Mouse (Mus musculus) liver, embryonic 15.5 days (tissue): ENCODE measurements around the gene Kif13a. TPM values are rescaled to one million over a fixed set of nuclear protein-coding genes. Genes with fewer than 3 reads are reported as not detected.

Source experiments
- ATAC-seq: fragments of 200-750 bp; cut with Nextera tagmentation; 2 replicates; pipeline ENCODE4 v1.8.0; 2017; ENCODE audit warnings: moderate number of reproducible peaks, mild to moderate bottlenecking, moderate library complexity; ENCODE audit not compliant: insufficient read depth
- H3K27ac ChIP-seq: fragments of 300-500 bp; sonication (generic); replicated peaks from 2 replicates; pipeline ENCODE4 v1.5.1; 2015; ENCODE audit warnings: mild to moderate bottlenecking, inconsistent platforms
- H3K27me3 ChIP-seq: fragments of 300-500 bp; sonication (generic); 2 replicates; pipeline ENCODE4 v1.6.1; 2015; ENCODE audit warnings: mild to moderate bottlenecking, inconsistent platforms
- H3K36me3 ChIP-seq: fragments of 300-500 bp; sonication (generic); replicated peaks from 2 replicates; pipeline ENCODE4 v1.6.1; 2015; ENCODE audit warnings: moderate library complexity, mild to moderate bottlenecking, inconsistent platforms
- H3K4me1 ChIP-seq: fragments of 300-500 bp; sonication (generic); replicated peaks from 2 replicates; pipeline ENCODE4 v1.6.1; 2015; ENCODE audit warnings: inconsistent platforms
- H3K4me2 ChIP-seq: fragments of 300-500 bp; sonication (generic); 2 replicates; pipeline ENCODE4 v1.6.1; 2015; ENCODE audit warnings: moderate library complexity, mild to moderate bottlenecking, inconsistent platforms
- H3K4me3 ChIP-seq: fragments of 300-500 bp; sonication (generic); replicated peaks from 2 replicates; pipeline ENCODE4 v1.5.1; 2015; ENCODE audit warnings: mild to moderate bottlenecking, inconsistent platforms
- H3K9ac ChIP-seq: fragments of 300-500 bp; sonication (generic); 2 replicates; pipeline ENCODE4 v1.6.1; 2015; ENCODE audit warnings: moderate library complexity, mild to moderate bottlenecking, inconsistent platforms
- H3K9me3 ChIP-seq: fragments of 300-500 bp; sonication (generic); replicated peaks from 2 replicates; pipeline ENCODE4 v1.6.1; 2016; ENCODE audit warnings: inconsistent platforms
- WGBS: fragments of 180-500 bp; shearing (Covaris S2); methylation state at CpG from one replicate; pipeline ENCODE4 v1.1.7; 2015; ENCODE audit warnings: mixed read lengths; ENCODE audit not compliant: insufficient replicate concordance; 5-methylcytosine and 5-hydroxymethylcytosine counted together
- polyA plus RNA-seq: library from polyadenylated mRNA; unstranded; fragments of >200 nt; fragmentation: Nextera tagmentation; extraction: Ambion mirVana; gene quantifications from 2 replicates; pipeline ENCODE4 v1.2.1, GENCODE M21; 2015

Kif13a gene
- polyA plus RNA-seq, 1 experiment from 2014 or later: 4.1 TPM

GRCm38 (mm10) chr13:46949741-46950140 lies 20.1 kb upstream of the Kif13a start:
- Histone ChIP-seq H3K9me3 (no peaks in the 10 kb centered on the region), H3K36me3 (no peaks in the 10 kb centered on the region), H3K27ac (no peak overlapping the region), H3K4me3 (no peak overlapping the region), H3K4me2 (no peak overlapping the region), H3K4me1 (peaks cover 7% of the 10 kb centered on the region; the same call in 1 of the 2 replicates), H3K27me3 (no peaks in the 10 kb centered on the region; the same call in 1 of the 2 replicates), H3K9ac (no peak overlapping the region)
- WGBS: 21% methylated on average over 2 of the region's 2 CpGs
- 0 out of 2 replicates have a peak, but pooled peaks have one; percentile 37 for ATAC-seq

GRCm38 (mm10) chr13:46948027-46948426 lies 18.4 kb upstream of the Kif13a start:
- 42% methylated on average over 3 of the region's 3 CpGs for WGBS
- Histone ChIP-seq H3K36me3 (no peaks in the 10 kb centered on the region), H3K4me1 (peaks cover 7% of the 10 kb centered on the region; the same call in 1 of the 2 replicates), H3K27me3 (no peaks in the 10 kb centered on the region), H3K4me2 (no peak overlapping the region), H3K27ac (no peak overlapping the region), H3K9me3 (no peaks in the 10 kb centered on the region), H3K4me3 (no peak overlapping the region), H3K9ac (no peak overlapping the region)
- ATAC-seq: no peak

- WGBS: 63% methylated on average over 5 of the region's 5 CpGs
Observed at GRCm38 (mm10) chr13:46946041-46946440, 16.4 kb upstream of the Kif13a start.

GRCm38 (mm10) chr13:46945256-46945655 lies 15.6 kb upstream of the Kif13a start:
- no peak for ATAC-seq

More at GRCm38 (mm10) chr13:46946041-46946440, 16.4 kb upstream of the Kif13a start:
- H3K4me1 ChIP-seq: peaks cover 7% of the 10 kb centered on the region; the same call in 1 of the 2 replicates
- H3K9ac ChIP-seq: no peak overlapping the region
- H3K4me3 ChIP-seq: no peak overlapping the region
- H3K36me3 ChIP-seq: no peaks in the 10 kb centered on the region
- no peaks in the 10 kb centered on the region for H3K27me3 ChIP-seq
- no peak overlapping the region for H3K27ac ChIP-seq
- no peak for ATAC-seq
- no peak overlapping the region for H3K4me2 ChIP-seq
- H3K9me3 ChIP-seq: no peaks in the 10 kb centered on the region

GRCm38 (mm10) chr13:46943294-46943693 lies 13.6 kb upstream of the Kif13a start:
- no peaks in the 10 kb centered on the region for H3K36me3 ChIP-seq
- no peak for ATAC-seq
- no peak overlapping the region for H3K4me3 ChIP-seq
- no peaks in the 10 kb centered on the region for H3K9me3 ChIP-seq
- H3K27ac ChIP-seq: no peak overlapping the region
- no peak overlapping the region for H3K4me2 ChIP-seq
- no peaks in the 10 kb centered on the region for H3K4me1 ChIP-seq
- no peaks in the 10 kb centered on the region for H3K27me3 ChIP-seq
- no peak overlapping the region for H3K9ac ChIP-seq

More at GRCm38 (mm10) chr13:46945256-46945655, 15.6 kb upstream of the Kif13a start:
- H3K9me3 ChIP-seq: no peaks in the 10 kb centered on the region
- WGBS: 62% methylated on average over 3 of the region's 3 CpGs
- H3K9ac ChIP-seq: no peak overlapping the region
- no peaks in the 10 kb centered on the region for H3K27me3 ChIP-seq
- peaks cover 7% of the 10 kb centered on the region; the same call in 1 of the 2 replicates for H3K4me1 ChIP-seq
- no peak overlapping the region for H3K4me3 ChIP-seq
- no peaks in the 10 kb centered on the region for H3K36me3 ChIP-seq
- no peak overlapping the region for H3K27ac ChIP-seq
- no peak overlapping the region for H3K4me2 ChIP-seq

GRCm38 (mm10) chr13:46934116-46934515 lies 4.4 kb upstream of the Kif13a start:
- H3K4me2 ChIP-seq: no peak overlapping the region
- 55% methylated on average over 10 of the region's 10 CpGs for WGBS
- H3K9me3 ChIP-seq: no peaks in the 10 kb centered on the region
- no peaks in the 10 kb centered on the region for H3K36me3 ChIP-seq
- peaks cover 16% of the 10 kb centered on the region for H3K27me3 ChIP-seq
- no peak for ATAC-seq
- no peak overlapping the region for H3K4me3 ChIP-seq
- no peak overlapping the region for H3K9ac ChIP-seq
- peaks cover 9% of the 10 kb centered on the region for H3K4me1 ChIP-seq
- H3K27ac ChIP-seq: no peak overlapping the region

GRCm38 (mm10) chr13:46932846-46933245 lies 3.2 kb upstream of the Kif13a start:
- Histone ChIP-seq H3K9ac (no peak overlapping the region), H3K27me3 (peaks cover 22% of the 10 kb centered on the region), H3K4me3 (no peak overlapping the region), H3K36me3 (no peaks in the 10 kb centered on the region), H3K9me3 (no peaks in the 10 kb centered on the region), H3K4me1 (peaks cover 15% of the 10 kb centered on the region), H3K4me2 (no peak overlapping the region), H3K27ac (no peak overlapping the region)
- 57% methylated on average over 6 of the region's 6 CpGs for WGBS
- no peak for ATAC-seq

- WGBS: 26% methylated on average over 1 of the region's 1 CpGs
- H3K27ac ChIP-seq: no peak overlapping the region
- H3K9ac ChIP-seq: no peak overlapping the region
- H3K36me3 ChIP-seq: no peaks in the 10 kb centered on the region
- peaks cover 15% of the 10 kb centered on the region for H3K4me1 ChIP-seq
- H3K9me3 ChIP-seq: no peaks in the 10 kb centered on the region
- no peak for ATAC-seq
- H3K27me3 ChIP-seq: peaks cover 22% of the 10 kb centered on the region
- no peak overlapping the region for H3K4me3 ChIP-seq
- no peak overlapping the region for H3K4me2 ChIP-seq
Observed at GRCm38 (mm10) chr13:46932049-46932448, 2.4 kb upstream of the Kif13a start.

- peak; percentile 13; the same call in 1 of the 2 replicates for ATAC-seq
- 2% methylated on average over 15 of the region's 15 CpGs for WGBS
Observed at GRCm38 (mm10) chr13:46930659-46931046, 986 bp upstream of the Kif13a start.

GRCm38 (mm10) chr13:46928961-46929691 lies 541 bp downstream of the Kif13a start:
- H3K9ac ChIP-seq: peak overlapping the region; percentile 63; the same call in 1 of the 2 replicates
- peak overlapping the region; percentile 67 for H3K4me3 ChIP-seq
- no peaks in the 10 kb centered on the region for H3K9me3 ChIP-seq
- no peaks in the 10 kb centered on the region for H3K36me3 ChIP-seq
- WGBS: under 1% methylated on average over 60 of the region's 60 CpGs
- peaks cover 22% of the 10 kb centered on the region for H3K27me3 ChIP-seq
- peak; percentile 37; the same call in 1 of the 2 replicates for ATAC-seq
- H3K27ac ChIP-seq: peak overlapping the region; percentile 89
- peak overlapping the region; percentile 81 for H3K4me2 ChIP-seq
- peaks cover 15% of the 10 kb centered on the region for H3K4me1 ChIP-seq

More at GRCm38 (mm10) chr13:46930659-46931046, 986 bp upstream of the Kif13a start:
- H3K36me3 ChIP-seq: no peaks in the 10 kb centered on the region
- peak overlapping the region; percentile 89 for H3K27ac ChIP-seq
- H3K4me2 ChIP-seq: peak overlapping the region; percentile 81
- H3K9me3 ChIP-seq: no peaks in the 10 kb centered on the region
- H3K9ac ChIP-seq: 0 out of 2 replicates have a peak overlapping the region, but pooled peaks have one; percentile 32
- H3K27me3 ChIP-seq: peaks cover 22% of the 10 kb centered on the region
- H3K4me1 ChIP-seq: peaks cover 15% of the 10 kb centered on the region
- H3K4me3 ChIP-seq: peak overlapping the region; percentile 67

GRCm38 (mm10) chr13:46928404-46928803 lies 1.3 kb downstream of the Kif13a start:
- 54% methylated on average over 5 of the region's 5 CpGs for WGBS
- no peaks in the 10 kb centered on the region for H3K9me3 ChIP-seq

More at GRCm38 (mm10) chr13:46928404-46928803, 1.3 kb downstream of the Kif13a start:
- Histone ChIP-seq H3K27me3 (peaks cover 22% of the 10 kb centered on the region), H3K4me1 (peaks cover 15% of the 10 kb centered on the region), H3K36me3 (no peaks in the 10 kb centered on the region), H3K9ac (no peak overlapping the region), H3K4me3 (peak overlapping the region; percentile 67; the same call in 1 of the 2 replicates), H3K4me2 (peak overlapping the region; percentile 81), H3K27ac (no peak overlapping the region)
- no peak for ATAC-seq
